Mouse (Mus musculus) CH12.LX (cell line): ENCODE data around the gene Nudt22. TPM values are rescaled to one million over a fixed set of nuclear protein-coding genes. Genes with fewer than 3 reads are reported as not detected.

Experiments used
- DNase-seq: peaks from one replicate; pipeline ENCODE4 v3.0.0-alpha.2; 2013; ENCODE audit errors: extremely low read depth
- H3K27ac ChIP-seq: 2 replicates; pipeline ENCODE4 v1.5.1; 2012; ENCODE audit warnings: low read depth, mild to moderate bottlenecking, control low read depth, moderate library complexity; ENCODE audit not compliant: insufficient read depth
- H3K27me3 ChIP-seq: replicated peaks from 2 replicates; pipeline ENCODE3; 2012; ENCODE audit warnings: inconsistent platforms
- H3K36me3 ChIP-seq, 2 experiments: replicated peaks in 1 of 2; 2 replicates each; pipeline versions ENCODE3 to v1.6.1; 2012; ENCODE audit warnings: inconsistent platforms in 1 of 2, low read length in 1 of 2, mild to moderate bottlenecking in 1 of 2, mixed read lengths in 1 of 2, moderate library complexity in 1 of 2; ENCODE audit not compliant: control insufficient read depth in 1 of 2, insufficient read depth in 1 of 2
- H3K4me1 ChIP-seq, 2 experiments: 2 replicates each; pipeline ENCODE4 v1.6.1; 2012; ENCODE audit warnings: inconsistent platforms in 1 of 2, moderate library complexity in 1 of 2; ENCODE audit not compliant: insufficient read depth in 2 of 2, control insufficient read depth in 1 of 2
- H3K4me2 ChIP-seq: 2 replicates; pipeline ENCODE4 v1.6.1; 2012; ENCODE audit warnings: low read depth, mild to moderate bottlenecking, control low read depth; ENCODE audit not compliant: poor library complexity, insufficient read depth, severe bottlenecking
- H3K4me3 ChIP-seq, 3 experiments: fragments of 150-350 bp in 1 of 3; sonication (generic) in 1 of 3; replicated peaks in 1 of 3; 2 replicates each; pipeline versions ENCODE3 to v1.5.1; 2011 to 2012; ENCODE audit warnings: low read depth in 2 of 3, low read length in 2 of 3, mild to moderate bottlenecking in 2 of 3, moderate library complexity in 2 of 3, control low read depth in 1 of 3, improper control_type of control experiment in 1 of 3, inconsistent platforms in 1 of 3, mixed read lengths in 1 of 3; ENCODE audit not compliant: poor library complexity in 1 of 3
- H3K79me2 ChIP-seq: replicated peaks from 2 replicates; pipeline ENCODE4 v1.6.1; 2012; ENCODE audit warnings: mild to moderate bottlenecking, moderate library complexity; ENCODE audit not compliant: control insufficient read depth, poor library complexity, insufficient read depth, severe bottlenecking; ENCODE audit errors: extremely low read depth
- H3K9ac ChIP-seq: 2 replicates; pipeline ENCODE4 v1.6.1; 2012; ENCODE audit warnings: low read depth, mild to moderate bottlenecking, control low read depth, moderate library complexity; ENCODE audit not compliant: insufficient read depth
- H3K9me3 ChIP-seq: replicated peaks from 2 replicates; pipeline ENCODE3; 2012; ENCODE audit warnings: low read length, inconsistent platforms, mixed read lengths
- BHLHE40 ChIP-seq: IDR thresholded peaks from 2 replicates; pipeline ENCODE4 v1.6.1; 2011; ENCODE audit warnings: mild to moderate bottlenecking, low read depth, low read length, improper control_type of control experiment
- CHD1 ChIP-seq: IDR thresholded peaks from 2 replicates; pipeline ENCODE4 v1.6.1; 2012; ENCODE audit warnings: low read depth, low read length, improper control_type of control experiment, inconsistent platforms
- CHD2 ChIP-seq: IDR thresholded peaks from 2 replicates; pipeline ENCODE4 v1.6.1; 2011; ENCODE audit warnings: low read length, improper control_type of control experiment
- CTCF ChIP-seq, 2 experiments: IDR thresholded peaks in 1 of 2; conservative IDR thresholded peaks in 1 of 2; 2 replicates each; pipeline ENCODE4 v1.5.1; 2011 to 2012; ENCODE audit warnings: low read depth in 2 of 2, low read length in 2 of 2, improper control_type of control experiment in 1 of 2, inconsistent platforms in 1 of 2, mild to moderate bottlenecking in 1 of 2, moderate library complexity in 1 of 2
- E2F4 ChIP-seq: IDR thresholded peaks from 2 replicates; pipeline ENCODE4 v1.6.1; 2011; ENCODE audit warnings: low read depth, low read length, improper control_type of control experiment; ENCODE audit not compliant: insufficient replicate concordance
- ELF1 ChIP-seq: IDR thresholded peaks from 2 replicates; pipeline ENCODE4 v1.6.1; 2014; ENCODE audit warnings: low read depth, mild to moderate bottlenecking, inconsistent platforms, low read length, improper control_type of control experiment
- EP300 ChIP-seq: IDR thresholded peaks from 2 replicates; pipeline ENCODE4 v1.6.1; 2011; ENCODE audit warnings: low read length, improper control_type of control experiment
- ETS1 ChIP-seq: conservative IDR thresholded peaks from 2 replicates; pipeline ENCODE4 v1.6.1; 2012; ENCODE audit warnings: low read depth, mild to moderate bottlenecking, inconsistent platforms, low read length, improper control_type of control experiment, moderate library complexity
- GABPA ChIP-seq: IDR thresholded peaks from 2 replicates; pipeline ENCODE4 v1.6.1; 2012; ENCODE audit warnings: low read depth, low read length, improper control_type of control experiment, inconsistent platforms; ENCODE audit not compliant: insufficient replicate concordance
- HCFC1 ChIP-seq: IDR thresholded peaks from 2 replicates; pipeline ENCODE4 v1.6.1; 2012; ENCODE audit warnings: low read depth, mild to moderate bottlenecking, inconsistent platforms, low read length, improper control_type of control experiment
- IRF4 ChIP-seq: IDR thresholded peaks from 2 replicates; pipeline ENCODE4 v1.6.1; 2014; ENCODE audit warnings: low read depth, mild to moderate bottlenecking, inconsistent platforms, low read length, improper control_type of control experiment
- JUN ChIP-seq: IDR thresholded peaks from 2 replicates; pipeline ENCODE4 v1.6.1; 2011; ENCODE audit warnings: low read depth, mild to moderate bottlenecking, low read length, improper control_type of control experiment, moderate library complexity; ENCODE audit not compliant: insufficient read depth
- JUND ChIP-seq: conservative IDR thresholded peaks from 2 replicates; pipeline ENCODE4 v1.6.1; 2011; ENCODE audit warnings: low read depth, low read length, improper control_type of control experiment
- KAT2A ChIP-seq: IDR thresholded peaks from 2 replicates; pipeline ENCODE4 v1.6.1; 2012; ENCODE audit warnings: low read length, improper control_type of control experiment, inconsistent platforms; ENCODE audit not compliant: insufficient replicate concordance
- MAFK ChIP-seq: IDR thresholded peaks from 2 replicates; pipeline ENCODE4 v1.6.1; 2011; ENCODE audit warnings: low read length, improper control_type of control experiment; ENCODE audit not compliant: insufficient replicate concordance
- MAX ChIP-seq: IDR thresholded peaks from 2 replicates; pipeline ENCODE4 v1.6.1; 2011; ENCODE audit warnings: low read length, improper control_type of control experiment
- MAZ ChIP-seq: IDR thresholded peaks from 2 replicates; pipeline ENCODE4 v1.6.1; 2012; ENCODE audit warnings: low read depth, mild to moderate bottlenecking, inconsistent platforms, low read length, improper control_type of control experiment, moderate library complexity
- MEF2A ChIP-seq: IDR thresholded peaks from 2 replicates; pipeline ENCODE4 v1.6.1; 2014; ENCODE audit warnings: low read depth, mild to moderate bottlenecking, inconsistent platforms, low read length, improper control_type of control experiment, borderline replicate concordance
- MXI1 ChIP-seq: IDR thresholded peaks from 2 replicates; pipeline ENCODE4 v1.6.1; 2011; ENCODE audit warnings: mild to moderate bottlenecking, low read depth, low read length, improper control_type of control experiment
- MYC ChIP-seq: IDR thresholded peaks from 2 replicates; pipeline ENCODE4 v1.6.1; 2011; ENCODE audit warnings: low read depth, mild to moderate bottlenecking, improper control_type of control experiment, low read length
- NELFE ChIP-seq: IDR thresholded peaks from 2 replicates; pipeline ENCODE4 v1.6.1; 2011; ENCODE audit warnings: low read depth, low read length, improper control_type of control experiment
- NRF1 ChIP-seq: IDR thresholded peaks from 2 replicates; pipeline ENCODE4 v1.6.1; 2014; ENCODE audit warnings: low read depth, mild to moderate bottlenecking, inconsistent platforms, low read length, improper control_type of control experiment, moderate library complexity
- PAX5 ChIP-seq: IDR thresholded peaks from 2 replicates; pipeline ENCODE4 v1.6.1; 2012; ENCODE audit warnings: low read length, inconsistent platforms, mixed read lengths
- POLR2A ChIP-seq: IDR thresholded peaks from 2 replicates; pipeline ENCODE4 v1.6.1; 2011; ENCODE audit warnings: low read depth, mild to moderate bottlenecking, improper control_type of control experiment, low read length
- POLR2AphosphoS2 ChIP-seq: IDR thresholded peaks from 2 replicates; pipeline ENCODE4 v1.6.1; 2011; ENCODE audit warnings: low read depth, low read length, improper control_type of control experiment
- RAD21 ChIP-seq: IDR thresholded peaks from 2 replicates; pipeline ENCODE4 v1.6.1; 2011; ENCODE audit warnings: low read depth, mild to moderate bottlenecking, low read length, improper control_type of control experiment, moderate library complexity
- RCOR1 ChIP-seq: conservative IDR thresholded peaks from 2 replicates; pipeline ENCODE4 v1.6.1; 2012; ENCODE audit warnings: low read depth, mild to moderate bottlenecking, inconsistent platforms, low read length, improper control_type of control experiment
- SIN3A ChIP-seq: IDR thresholded peaks from 2 replicates; pipeline ENCODE4 v1.6.1; 2012; ENCODE audit warnings: low read length, improper control_type of control experiment, inconsistent platforms
- SMC3 ChIP-seq: IDR thresholded peaks from 2 replicates; pipeline ENCODE4 v1.6.1; 2011; ENCODE audit warnings: low read depth, low read length, improper control_type of control experiment
- TBP ChIP-seq: conservative IDR thresholded peaks from 2 replicates; pipeline ENCODE4 v1.6.1; 2011; ENCODE audit warnings: low read depth, low read length, improper control_type of control experiment
- TCF12 ChIP-seq: IDR thresholded peaks from 2 replicates; pipeline ENCODE4 v1.6.1; 2014; ENCODE audit warnings: low read depth, mild to moderate bottlenecking, inconsistent platforms, low read length, improper control_type of control experiment
- UBTF ChIP-seq: IDR thresholded peaks from 2 replicates; pipeline ENCODE4 v1.6.1; 2012; ENCODE audit warnings: low read depth, mild to moderate bottlenecking, inconsistent platforms, low read length, improper control_type of control experiment, moderate library complexity
- USF1 ChIP-seq: IDR thresholded peaks from 2 replicates; pipeline ENCODE4 v1.6.1; 2014; ENCODE audit warnings: low read depth, mild to moderate bottlenecking, inconsistent platforms, low read length, improper control_type of control experiment
- USF2 ChIP-seq: conservative IDR thresholded peaks from 2 replicates; pipeline ENCODE4 v1.6.1; 2011; ENCODE audit warnings: low read depth, low read length, improper control_type of control experiment
- ZC3H11A ChIP-seq: IDR thresholded peaks from 2 replicates; pipeline ENCODE4 v1.6.1; 2012; ENCODE audit warnings: low read depth, mild to moderate bottlenecking, inconsistent platforms, low read length, improper control_type of control experiment
- ZKSCAN1 ChIP-seq: IDR thresholded peaks from 2 replicates; pipeline ENCODE4 v1.6.1; 2012; ENCODE audit warnings: low read depth, inconsistent platforms, low read length, improper control_type of control experiment, borderline replicate concordance
- ZMIZ1 ChIP-seq: IDR thresholded peaks from 2 replicates; pipeline ENCODE4 v1.6.1; 2012; ENCODE audit warnings: low read depth, mild to moderate bottlenecking, inconsistent platforms, low read length, improper control_type of control experiment
- ZNF384 ChIP-seq: IDR thresholded peaks from 2 replicates; pipeline ENCODE4 v1.6.1; 2012; ENCODE audit warnings: low read depth, low read length, improper control_type of control experiment, inconsistent platforms
- dilution Hi-C: fragments of 300-500 bp; cut with MboI; formaldehyde crosslinking; loops from 2 replicates; pipeline ENCODE4 v1.14.3; 2020; ENCODE audit warnings: low sequenced_read_pairs; ENCODE audit not compliant: extremely low pct_unique_long_range_greater_than_20kb, extremely low pct_ligation_motif_present
- in situ Hi-C: fragments of 300-500 bp; cut with MboI; formaldehyde crosslinking; loops from 3 replicates; pipeline ENCODE4 v1.14.3; 2019; ENCODE audit warnings: low sequenced_read_pairs, low pct_ligation_motif_present, low pct_unique_long_range_greater_than_20kb, mixed read lengths
- polyA plus RNA-seq: library from polyadenylated mRNA; unstranded; fragments of >175 nt; gene quantifications from 2 replicates; pipeline ENCODE4 v1.2.1, GENCODE M21; 2012; ENCODE audit warnings: low read depth; ENCODE audit not compliant: insufficient read length
- total RNA-seq, 2 experiments: library from RNA; depleted of rRNA; stranded (reverse); fragments of 300-350 nt in 1 of 2; fragments of >200 nt in 1 of 2; gene quantifications; 2 replicates each; pipeline ENCODE4 v1.2.3; 2012 to 2014

The Nudt22 gene
- total and polyA plus RNA-seq, 3 experiments, result 11.1 to 24.6 (median 11.2) TPM

GRCm38 (mm10) chr19:6974211-6975205 is 21.4 kb downstream of the Nudt22 start, which contains the start of gene Ppp1r14b:
TSS of gene Ppp1r14b (plus strand) at chr19:6974968.
- Histone ChIP-seq H3K9ac (peak within 1 kb of the TSS; percentile 73), H3K27me3 (peaks cover 3% of the 10 kb centered on the region), H3K9me3 (no peaks in the 10 kb centered on the region), H3K4me1 (peaks cover 19 to 60% of the 10 kb centered on the region in 2 experiments), H3K27ac (peak within 1 kb of the TSS; percentile 54), H3K4me2 (peak within 1 kb of the TSS; percentile 75), H3K79me2 (peaks cover 29% of the 10 kb centered on the region), H3K4me3 (peak within 1 kb of the TSS; percentile 79 to 87 (median 85)), H3K36me3 (peaks cover 14 to 25% of the 10 kb centered on the region in 2 experiments)
- TF ChIP-seq JUND (no peak), NELFE (peak; percentile 79), EP300 (no peak), IRF4 (no peak; the same call in 1 of the 2 replicates), MEF2A (no peak), BHLHE40 (peak; percentile 74), MAFK (no peak), ELF1 (peak; percentile 77), RAD21 (no peak), ZC3H11A (no peak), TBP (0 out of 2 replicates have a peak, but pooled peaks have one; percentile 15), ZKSCAN1 (no peak), TCF12 (no peak), POLR2A (peak; percentile 63), HCFC1 (peak; percentile 85), MYC (peak; percentile 93), UBTF (no peak), KAT2A (0 out of 2 replicates have a peak, but pooled peaks have one; percentile 14), JUN (no peak), PAX5 (no peak), ETS1 (no peak), NRF1 (no peak), MAX (peak; percentile 90), MAZ (peak; percentile 79; the same call in 1 of the 2 replicates), SIN3A (peak; percentile 96), USF2 (peak; percentile 46), SMC3 (no peak), ZMIZ1 (peak; percentile 78), POLR2AphosphoS2 (peak; percentile 52; the same call in 1 of the 2 replicates), E2F4 (no peak), MXI1 (peak; percentile 97), CHD2 (no peak), RCOR1 (no peak), GABPA (no peak), ZNF384 (no peak), CHD1 (peak; percentile 37; the same call in 1 of the 2 replicates), CTCF (conservative IDR thresholded peaks at IDR 0.05 in 1 of 2, IDR thresholded peaks at IDR 0.05 in 1 of 2; ENCODE audit: low read depth in 2 of 2, low read length in 2 of 2) (no peak), USF1 (peak; percentile 69)
- in situ Hi-C loops, result no loop called here
- DNase-seq, result peak; percentile 90
- dilution Hi-C loops, result no loop called here
